Mouse (Mus musculus): ENCODE results near the gene Hras. TPM values are rescaled to one million over a fixed set of nuclear protein-coding genes. Genes with fewer than 3 reads are reported as not detected.

Gene Hras
- polyA plus RNA-seq, 1 experiment from 2014 or later, result 166 TPM

DNA sequence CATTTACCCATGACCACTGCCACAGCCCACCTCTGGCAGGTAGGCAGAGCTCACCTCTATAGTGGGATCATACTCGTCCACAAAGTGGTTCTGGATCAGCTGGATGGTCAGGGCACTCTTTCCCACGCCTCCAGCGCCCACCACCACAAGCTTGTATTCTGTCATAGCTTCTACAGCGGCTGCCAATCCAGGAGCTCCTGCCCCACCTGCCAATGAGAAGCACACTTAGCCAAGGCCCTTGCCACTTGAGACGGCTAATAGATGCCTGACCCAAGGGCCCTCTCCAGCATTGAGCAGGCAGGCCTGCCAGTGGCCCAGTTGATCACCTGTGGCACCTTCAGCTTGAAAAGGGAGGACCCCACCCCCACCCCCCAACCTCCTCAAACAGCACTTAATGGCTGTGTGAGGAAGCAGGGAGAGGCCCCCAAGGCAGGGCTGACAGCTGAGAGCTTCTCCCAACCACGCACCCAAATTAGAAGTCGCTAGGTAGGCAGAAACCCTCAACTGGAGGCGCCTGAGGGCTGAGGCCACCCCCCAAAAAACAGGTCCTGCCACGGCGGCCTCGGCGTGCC, 943 bp downstream of the Hras start:
- Histone ChIP-seq H3K4me2 (ENCODE audit: low read depth, low read length) (peak overlapping the region; percentile 89), H3K9ac (replicated peaks; ENCODE audit: low read depth, low read length) (peak overlapping the region; percentile 92), H3K4me3 (ENCODE audit: low read depth, low read length) (peak overlapping the region; percentile 94), H3K27ac (ENCODE audit: low read depth, low read length) (peak overlapping the region; percentile 75; the same call in 1 of the 2 replicates), H3K4me1 (ENCODE audit: control insufficient read depth, insufficient read depth, low read length) (peaks cover 9% of the 10 kb centered on the region), H3K27me3 (ENCODE audit: control insufficient read depth, insufficient read depth, low read length) (no peaks in the 10 kb centered on the region), H3K9me3 (ENCODE audit: control insufficient read depth, low read length) (no peaks in the 10 kb centered on the region), H3K36me3 (ENCODE audit: control insufficient read depth, insufficient read depth, low read length) (peaks cover 31% of the 10 kb centered on the region)
- WGBS, result 31% methylated on average over 12 of the region's 12 CpGs
- ATAC-seq (ENCODE audit: low read depth), result no peak

DNA sequence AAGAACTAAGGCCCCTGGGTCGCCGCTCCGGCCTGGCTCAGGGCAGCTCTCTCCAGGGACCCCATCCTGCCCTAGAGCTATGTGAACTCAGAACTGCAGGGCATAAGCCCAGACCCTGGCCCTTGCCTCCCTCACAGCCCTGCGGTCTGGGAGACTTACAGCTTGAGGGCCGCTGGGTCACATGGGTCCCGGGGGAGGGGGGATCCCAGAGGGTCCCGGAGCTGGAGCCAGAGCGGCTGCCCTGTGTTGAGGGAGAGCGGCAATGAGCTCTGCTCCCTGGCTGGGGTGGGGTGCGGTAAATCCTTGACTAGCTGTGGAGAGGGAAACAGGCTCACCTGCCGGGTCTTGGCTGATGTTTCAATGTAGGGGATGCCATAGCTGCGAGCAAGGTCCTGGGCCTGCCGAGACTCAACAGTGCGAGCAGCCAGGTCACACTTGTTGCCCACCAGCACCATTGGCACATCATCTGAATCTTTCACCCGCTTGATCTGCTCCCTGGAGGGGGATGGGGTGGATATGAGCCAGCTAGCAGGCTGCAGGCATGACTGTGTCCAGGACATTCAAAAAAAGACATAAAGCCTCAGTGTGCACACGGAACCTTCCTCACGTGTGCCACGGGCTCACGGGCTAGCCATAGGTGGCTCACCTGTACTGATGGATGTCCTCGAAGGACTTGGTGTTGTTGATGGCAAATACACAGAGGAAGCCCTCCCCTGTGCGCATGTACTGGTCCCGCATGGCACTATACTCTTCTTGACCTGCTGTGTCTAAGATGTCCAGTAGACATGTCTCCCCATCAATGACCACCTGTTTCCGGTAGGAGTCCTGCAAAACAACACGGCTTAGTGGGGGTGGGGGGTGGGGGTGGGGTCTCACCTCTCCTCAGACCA, 1.8 kb downstream of the Hras start:
- Histone ChIP-seq H3K4me3 (ENCODE audit: low read depth, low read length) (no peak overlapping the region), H3K9ac (replicated peaks; ENCODE audit: low read depth, low read length) (no peak overlapping the region)

DNA sequence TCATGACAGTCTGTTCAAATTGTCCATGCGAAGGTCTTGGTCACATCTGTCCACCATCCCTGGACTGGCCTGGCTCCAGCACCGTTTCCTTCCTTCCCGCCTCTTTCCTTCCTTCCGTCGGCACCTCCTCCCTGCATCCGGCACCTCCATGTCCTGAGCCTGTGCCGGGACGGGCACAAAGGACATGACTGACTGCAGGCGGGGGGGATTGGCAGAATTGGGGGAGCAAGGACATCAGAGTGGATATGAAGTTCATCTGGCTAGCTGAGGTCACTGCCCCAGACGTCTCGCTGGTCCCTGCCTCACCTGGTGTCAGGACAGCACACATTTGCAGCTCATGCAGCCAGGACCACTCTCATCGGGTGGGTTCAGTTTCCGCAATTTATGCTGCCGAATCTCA, 2.8 kb downstream of the Hras start:
- H3K27me3 ChIP-seq (ENCODE audit: control insufficient read depth, insufficient read depth, low read length), result no peaks in the 10 kb centered on the region
- H3K9ac ChIP-seq (replicated peaks; ENCODE audit: low read depth, low read length), result no peak overlapping the region
- WGBS, result 94% methylated on average over 14 of the region's 14 CpGs
- ATAC-seq (ENCODE audit: low read depth), result no peak
- H3K36me3 ChIP-seq (ENCODE audit: control insufficient read depth, insufficient read depth, low read length), result peaks cover 31% of the 10 kb centered on the region
- H3K4me2 ChIP-seq (ENCODE audit: low read depth, low read length), result no peak overlapping the region
- H3K9me3 ChIP-seq (ENCODE audit: control insufficient read depth, low read length), result no peaks in the 10 kb centered on the region
- H3K27ac ChIP-seq (ENCODE audit: low read depth, low read length), result no peak overlapping the region
- no peak overlapping the region for H3K4me3 ChIP-seq (ENCODE audit: low read depth, low read length)
- peaks cover 9% of the 10 kb centered on the region for H3K4me1 ChIP-seq (ENCODE audit: control insufficient read depth, insufficient read depth, low read length)

More for the DNA sequence above, 1.8 kb downstream of the Hras start:
- no peaks in the 10 kb centered on the region for H3K9me3 ChIP-seq (ENCODE audit: control insufficient read depth, low read length)
- H3K4me2 ChIP-seq (ENCODE audit: low read depth, low read length), result peak overlapping the region; percentile 89; the same call in 1 of the 2 replicates
- no peak for ATAC-seq (ENCODE audit: low read depth)
- 90% methylated on average over 24 of the region's 24 CpGs for WGBS
- peaks cover 31% of the 10 kb centered on the region for H3K36me3 ChIP-seq (ENCODE audit: control insufficient read depth, insufficient read depth, low read length)
- peaks cover 9% of the 10 kb centered on the region for H3K4me1 ChIP-seq (ENCODE audit: control insufficient read depth, insufficient read depth, low read length)
- H3K27me3 ChIP-seq (ENCODE audit: control insufficient read depth, insufficient read depth, low read length), result no peaks in the 10 kb centered on the region
- no peak overlapping the region for H3K27ac ChIP-seq (ENCODE audit: low read depth, low read length)

DNA sequence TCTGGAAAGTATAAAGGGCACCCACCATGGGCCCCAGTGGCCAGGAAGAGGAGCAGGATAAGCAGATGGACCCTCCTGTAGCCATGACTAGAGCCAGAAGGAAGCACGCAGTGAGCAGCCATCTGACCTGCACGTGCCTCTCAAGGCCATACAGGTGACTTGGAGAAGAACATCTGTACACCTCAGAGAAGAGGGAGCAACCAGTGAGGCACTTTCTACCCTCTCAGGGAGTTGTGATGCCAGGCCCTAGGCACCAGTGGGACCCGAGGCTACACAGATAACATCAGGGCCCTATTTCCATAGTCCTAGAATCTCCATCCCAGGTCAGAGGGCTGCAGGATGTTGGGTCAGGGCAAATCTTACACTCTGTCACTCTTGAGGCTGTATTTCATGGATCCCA, 3.6 kb downstream of the Hras start:
- ATAC-seq (ENCODE audit: low read depth), result no peak
- Histone ChIP-seq H3K4me3 (ENCODE audit: low read depth, low read length) (no peak overlapping the region), H3K27me3 (ENCODE audit: control insufficient read depth, insufficient read depth, low read length) (no peaks in the 10 kb centered on the region), H3K9me3 (ENCODE audit: control insufficient read depth, low read length) (no peaks in the 10 kb centered on the region), H3K9ac (replicated peaks; ENCODE audit: low read depth, low read length) (no peak overlapping the region), H3K4me2 (ENCODE audit: low read depth, low read length) (no peak overlapping the region), H3K36me3 (ENCODE audit: control insufficient read depth, insufficient read depth, low read length) (peaks cover 31% of the 10 kb centered on the region), H3K27ac (ENCODE audit: low read depth, low read length) (no peak overlapping the region), H3K4me1 (ENCODE audit: control insufficient read depth, insufficient read depth, low read length) (peaks cover 9% of the 10 kb centered on the region)
- 100% methylated on average over 3 of the region's 3 CpGs for WGBS

DNA sequence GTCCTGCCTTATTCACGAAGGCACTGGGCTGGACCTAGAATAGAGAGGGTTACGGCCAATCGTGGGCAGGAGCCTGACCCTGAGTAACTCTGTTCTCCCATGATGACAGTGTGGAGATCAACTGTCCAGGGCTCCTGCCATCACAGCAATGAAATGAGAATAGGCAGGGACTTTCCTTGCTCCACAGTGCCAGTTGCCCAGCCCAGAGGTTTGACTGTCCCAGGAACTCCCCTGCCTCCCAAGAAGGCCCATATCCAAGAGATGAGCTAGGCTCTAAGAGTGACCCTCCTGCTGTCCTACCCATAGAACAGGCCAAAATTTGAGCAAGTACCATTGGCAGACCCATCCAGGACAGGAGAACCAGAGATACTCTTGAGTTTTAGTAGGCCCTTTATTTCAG, 5.1 kb downstream of the Hras start:
- Histone ChIP-seq H3K4me1 (ENCODE audit: control insufficient read depth, insufficient read depth, low read length) (peaks cover 9% of the 10 kb centered on the region), H3K9me3 (ENCODE audit: control insufficient read depth, low read length) (no peaks in the 10 kb centered on the region), H3K4me3 (ENCODE audit: low read depth, low read length) (no peak overlapping the region), H3K9ac (replicated peaks; ENCODE audit: low read depth, low read length) (no peak overlapping the region), H3K27me3 (ENCODE audit: control insufficient read depth, insufficient read depth, low read length) (no peaks in the 10 kb centered on the region), H3K36me3 (ENCODE audit: control insufficient read depth, insufficient read depth, low read length) (peaks cover 31% of the 10 kb centered on the region), H3K4me2 (ENCODE audit: low read depth, low read length) (no peak overlapping the region), H3K27ac (ENCODE audit: low read depth, low read length) (no peak overlapping the region)
- no peak for ATAC-seq (ENCODE audit: low read depth)
- 97% methylated on average over 3 of the region's 3 CpGs for WGBS

DNA sequence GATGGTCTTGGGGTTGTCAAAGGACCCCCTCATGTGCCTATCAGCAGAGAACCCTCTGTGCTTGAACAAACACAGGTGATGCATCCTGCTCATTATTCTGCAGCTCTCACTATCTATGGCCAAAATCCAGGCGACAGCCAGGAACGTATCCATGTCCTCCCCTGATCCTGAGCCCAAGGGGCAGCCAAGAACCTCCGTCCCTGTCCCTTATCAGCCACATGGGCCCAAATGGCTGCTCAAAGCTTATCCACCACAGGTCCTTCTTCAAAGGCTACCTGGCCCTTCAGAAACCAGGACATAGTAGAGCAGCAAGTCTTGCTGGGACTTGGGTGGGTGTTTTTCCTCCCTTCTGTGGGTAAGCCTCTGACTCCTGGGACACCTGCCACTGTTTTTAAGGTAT, 5.6 kb downstream of the Hras start:
- no peak overlapping the region for H3K4me2 ChIP-seq (ENCODE audit: low read depth, low read length)
- peaks cover 9% of the 10 kb centered on the region for H3K4me1 ChIP-seq (ENCODE audit: control insufficient read depth, insufficient read depth, low read length)
- H3K27ac ChIP-seq (ENCODE audit: low read depth, low read length), result no peak overlapping the region
- 88% methylated on average over 3 of the region's 3 CpGs for WGBS
- H3K9me3 ChIP-seq (ENCODE audit: control insufficient read depth, low read length), result no peaks in the 10 kb centered on the region
- no peak overlapping the region for H3K9ac ChIP-seq (replicated peaks; ENCODE audit: low read depth, low read length)
- no peaks in the 10 kb centered on the region for H3K27me3 ChIP-seq (ENCODE audit: control insufficient read depth, insufficient read depth, low read length)
- H3K36me3 ChIP-seq (ENCODE audit: control insufficient read depth, insufficient read depth, low read length), result peaks cover 31% of the 10 kb centered on the region
- ATAC-seq (ENCODE audit: low read depth), result no peak
- no peak overlapping the region for H3K4me3 ChIP-seq (ENCODE audit: low read depth, low read length)

DNA sequence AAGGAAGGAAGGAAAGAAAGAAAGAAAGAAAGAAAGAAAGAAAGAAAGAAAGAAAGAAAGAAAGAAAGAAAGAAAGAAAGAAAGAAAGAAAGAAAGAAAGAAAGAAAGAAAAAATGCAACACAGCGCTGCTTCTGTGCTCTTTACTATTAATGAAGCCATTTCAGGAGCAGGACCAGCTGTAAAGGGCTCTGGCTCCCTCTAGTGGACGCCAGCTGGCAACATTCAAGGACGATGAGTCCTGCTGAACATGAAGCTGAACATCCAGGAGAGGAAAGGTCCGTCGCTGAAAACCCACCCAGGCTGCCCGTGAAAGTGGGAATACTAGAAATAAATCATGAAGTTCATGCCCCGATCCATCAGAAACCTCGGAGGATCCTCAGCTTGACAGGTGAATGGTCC, 17.6 kb downstream of the Hras start:
- Histone ChIP-seq H3K27ac (ENCODE audit: low read depth, low read length) (no peak overlapping the region), H3K4me3 (ENCODE audit: low read depth, low read length) (no peak overlapping the region), H3K9me3 (ENCODE audit: control insufficient read depth, low read length) (no peaks in the 10 kb centered on the region), H3K4me1 (ENCODE audit: control insufficient read depth, insufficient read depth, low read length) (0 out of 2 replicates have a peak, but pooled peaks cover 5% of the 10 kb centered on the region), H3K36me3 (ENCODE audit: control insufficient read depth, insufficient read depth, low read length) (no peaks in the 10 kb centered on the region), H3K9ac (replicated peaks; ENCODE audit: low read depth, low read length) (no peak overlapping the region), H3K4me2 (ENCODE audit: low read depth, low read length) (no peak overlapping the region), H3K27me3 (ENCODE audit: control insufficient read depth, insufficient read depth, low read length) (no peaks in the 10 kb centered on the region)
- WGBS, result 2% methylated on average over 8 of the region's 8 CpGs
- no peak for ATAC-seq (ENCODE audit: low read depth)

DNA sequence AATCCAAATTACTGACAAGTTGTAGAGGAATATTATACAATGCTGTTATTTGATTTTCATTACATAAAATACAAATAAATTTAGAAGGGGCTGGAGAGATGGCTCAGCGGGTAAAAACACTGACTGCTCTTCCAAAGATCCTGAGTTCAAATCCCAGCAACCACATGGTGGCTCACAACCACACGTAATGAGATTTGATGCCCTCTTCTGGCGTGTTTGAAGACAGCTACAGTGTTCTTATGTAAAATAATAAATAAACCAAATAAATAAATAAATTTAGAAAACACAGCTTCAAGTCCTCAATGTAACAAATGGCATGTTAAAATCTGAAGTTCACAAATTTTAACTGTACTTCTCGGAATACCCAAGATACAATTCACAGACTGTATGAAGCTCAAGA, 18.7 kb downstream of the Hras start:
- no peak overlapping the region for H3K9ac ChIP-seq (replicated peaks; ENCODE audit: low read depth, low read length)
- ATAC-seq (ENCODE audit: low read depth), result no peak
- no peaks in the 10 kb centered on the region for H3K27me3 ChIP-seq (ENCODE audit: control insufficient read depth, insufficient read depth, low read length)
- no peak overlapping the region for H3K27ac ChIP-seq (ENCODE audit: low read depth, low read length)
- H3K9me3 ChIP-seq (ENCODE audit: control insufficient read depth, low read length), result no peaks in the 10 kb centered on the region
- WGBS, result 88% methylated on average over 4 of the region's 4 CpGs
- 0 out of 2 replicates have a peak, but pooled peaks cover 5% of the 10 kb centered on the region for H3K4me1 ChIP-seq (ENCODE audit: control insufficient read depth, insufficient read depth, low read length)
- no peak overlapping the region for H3K4me3 ChIP-seq (ENCODE audit: low read depth, low read length)
- no peak overlapping the region for H3K4me2 ChIP-seq (ENCODE audit: low read depth, low read length)
- H3K36me3 ChIP-seq (ENCODE audit: control insufficient read depth, insufficient read depth, low read length), result no peaks in the 10 kb centered on the region

DNA sequence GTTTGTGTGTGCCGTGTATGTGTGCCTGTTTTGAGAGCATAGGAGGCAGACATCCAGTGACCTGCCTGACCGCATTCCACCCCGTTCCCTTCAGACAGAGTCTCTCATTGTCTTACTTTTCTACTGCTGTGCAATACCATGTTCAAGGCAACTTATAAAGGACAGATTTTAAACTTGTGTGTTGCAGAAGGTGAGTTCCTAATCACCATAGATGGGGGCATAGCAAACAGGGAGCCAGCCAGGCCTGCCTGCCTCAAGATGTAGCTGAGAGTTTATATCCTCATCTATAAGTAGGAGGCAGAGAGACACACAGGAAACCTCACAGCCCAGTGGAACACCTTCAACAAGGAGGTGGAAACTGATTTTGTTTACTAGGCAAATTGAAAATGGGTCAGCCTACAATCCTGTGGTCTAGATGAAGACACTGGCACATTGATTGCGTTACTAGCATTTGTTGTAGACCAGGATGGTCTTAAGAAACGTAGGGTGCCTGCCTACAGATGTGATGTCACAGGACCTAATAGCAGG, 20.4 kb downstream of the Hras start:
- Histone ChIP-seq H3K9me3 (ENCODE audit: control insufficient read depth, low read length) (no peaks in the 10 kb centered on the region), H3K27ac (ENCODE audit: low read depth, low read length) (peak overlapping the region; percentile 98), H3K4me1 (ENCODE audit: control insufficient read depth, insufficient read depth, low read length) (0 out of 2 replicates have a peak, but pooled peaks cover 5% of the 10 kb centered on the region), H3K27me3 (ENCODE audit: control insufficient read depth, insufficient read depth, low read length) (no peaks in the 10 kb centered on the region), H3K4me2 (ENCODE audit: low read depth, low read length) (peak overlapping the region; percentile 87), H3K9ac (replicated peaks; ENCODE audit: low read depth, low read length) (no peak overlapping the region), H3K36me3 (ENCODE audit: control insufficient read depth, insufficient read depth, low read length) (no peaks in the 10 kb centered on the region), H3K4me3 (ENCODE audit: low read depth, low read length) (peak overlapping the region; percentile 52)
- ATAC-seq (ENCODE audit: low read depth), result no peak
- 86% methylated on average over 5 of the region's 5 CpGs for WGBS

Data from neural tube, embryonic 14.5 days (tissue).